Mouse (Mus musculus) heart, embryonic 12.5 days (tissue): Measurements from ENCODE around the gene Trmt1. TPM values are rescaled to one million over a fixed set of nuclear protein-coding genes. Genes with fewer than 3 reads are reported as not detected.

ENCODE experiments used
- ATAC-seq: fragments of 200-750 bp; cut with Nextera tagmentation; 2 replicates; pipeline ENCODE4 v1.8.0; 2017; ENCODE audit warnings: moderate TSS enrichment, moderate library complexity; ENCODE audit not compliant: insufficient number of reproducible peaks, low FRiP score
- H3K27ac ChIP-seq: fragments of 300-500 bp; sonication (generic); 2 replicates; pipeline ENCODE4 v1.5.1; 2016; ENCODE audit warnings: mild to moderate bottlenecking, moderate library complexity; ENCODE audit not compliant: poor library complexity, severe bottlenecking
- H3K27me3 ChIP-seq: fragments of 300-500 bp; sonication (generic); replicated peaks from 2 replicates; pipeline ENCODE4 v1.6.1; 2016; ENCODE audit warnings: mild to moderate bottlenecking, moderate library complexity
- H3K36me3 ChIP-seq: fragments of 300-500 bp; sonication (generic); 2 replicates; pipeline ENCODE4 v1.6.1; 2016; ENCODE audit warnings: mild to moderate bottlenecking, moderate library complexity
- H3K4me1 ChIP-seq: fragments of 300-500 bp; sonication (generic); replicated peaks from 2 replicates; pipeline ENCODE4 v1.6.1; 2016; ENCODE audit warnings: mild to moderate bottlenecking
- H3K4me2 ChIP-seq: fragments of 300-500 bp; sonication (generic); 2 replicates; pipeline ENCODE4 v1.6.1; 2016; ENCODE audit warnings: mild to moderate bottlenecking, moderate library complexity
- H3K4me3 ChIP-seq: fragments of 300-500 bp; sonication (generic); 2 replicates; pipeline ENCODE4 v1.5.1; 2016; ENCODE audit warnings: mild to moderate bottlenecking
- H3K9ac ChIP-seq: fragments of 300-500 bp; sonication (generic); 2 replicates; pipeline ENCODE4 v1.6.1; 2016; ENCODE audit warnings: mild to moderate bottlenecking, moderate library complexity
- H3K9me3 ChIP-seq: fragments of 300-500 bp; sonication (generic); replicated peaks from 2 replicates; pipeline ENCODE4 v1.6.1; 2016; ENCODE audit warnings: mild to moderate bottlenecking, moderate library complexity
- WGBS: fragments of 180-500 bp; shearing (Covaris S2); methylation state at CpG from one replicate; pipeline ENCODE4 v1.1.7; 2016; 5-methylcytosine and 5-hydroxymethylcytosine counted together
- polyA plus RNA-seq: library from polyadenylated mRNA; unstranded; fragments of >200 nt; fragmentation: Nextera tagmentation; extraction: Ambion mirVana; gene quantifications from 2 replicates; pipeline ENCODE4 v1.2.1, GENCODE M21; 2016

Trmt1 gene
- 46.2 and 49.5 TPM in 2 replicates for polyA plus RNA-seq

DNA sequence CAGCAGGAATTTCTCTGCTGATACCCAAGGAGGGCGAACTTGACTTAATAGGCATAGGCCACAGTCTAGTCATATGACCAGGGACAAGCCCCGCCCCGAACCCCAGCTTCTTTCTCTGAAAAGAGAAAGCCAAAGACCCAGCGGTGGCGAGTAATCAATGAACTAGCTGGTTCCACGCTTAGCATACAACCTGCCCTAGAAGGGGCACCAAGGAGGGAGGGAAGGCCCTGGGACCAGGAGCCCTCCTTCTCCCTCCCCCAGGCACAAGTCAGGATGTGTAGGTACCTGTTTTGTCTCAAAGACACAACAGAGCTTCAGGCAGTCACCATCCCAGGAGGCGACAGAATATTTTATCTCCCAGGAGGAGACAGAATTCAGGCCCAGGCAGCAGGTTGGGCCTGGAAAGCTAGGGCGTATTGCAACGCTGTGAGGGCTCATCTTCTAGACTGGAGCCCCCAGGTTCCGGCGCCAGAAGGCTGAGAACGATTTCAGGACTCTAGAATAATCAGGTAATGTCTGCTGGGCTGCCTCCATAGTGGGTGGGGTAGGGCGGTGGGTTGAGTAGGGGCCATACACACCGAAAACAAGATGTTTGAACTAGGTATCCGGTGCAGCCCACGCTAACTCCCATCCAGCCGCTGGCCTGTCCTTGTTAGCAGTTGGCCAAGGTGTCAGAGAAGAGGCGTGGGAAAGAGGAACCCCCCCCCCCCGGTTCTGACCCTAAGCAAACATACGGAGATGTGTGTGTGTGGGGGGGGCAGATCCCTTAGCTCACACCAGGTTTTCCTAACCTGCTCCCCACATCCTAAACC lies at the start of gene Trmt1:
Trmt1 (plus strand) TSS at position 117 of the 812 bp plus-strand sequence.
- H3K4me3 ChIP-seq = peak within 1 kb of the TSS; percentile 88
- peak within 1 kb of the TSS; percentile 96 for H3K9ac ChIP-seq
- ATAC-seq = peak; percentile 10; the same call in 1 of the 2 replicates
- no peaks in the 10 kb centered on the region for H3K9me3 ChIP-seq
- WGBS = 11% methylated on average over 20 of the region's 20 CpGs
- no peaks in the 10 kb centered on the region for H3K27me3 ChIP-seq
- H3K4me2 ChIP-seq = peak within 1 kb of the TSS; percentile 96
- H3K36me3 ChIP-seq = peaks cover 16% of the 10 kb centered on the region
- H3K27ac ChIP-seq = peak within 1 kb of the TSS; percentile 93
- peaks cover 60% of the 10 kb centered on the region for H3K4me1 ChIP-seq

DNA sequence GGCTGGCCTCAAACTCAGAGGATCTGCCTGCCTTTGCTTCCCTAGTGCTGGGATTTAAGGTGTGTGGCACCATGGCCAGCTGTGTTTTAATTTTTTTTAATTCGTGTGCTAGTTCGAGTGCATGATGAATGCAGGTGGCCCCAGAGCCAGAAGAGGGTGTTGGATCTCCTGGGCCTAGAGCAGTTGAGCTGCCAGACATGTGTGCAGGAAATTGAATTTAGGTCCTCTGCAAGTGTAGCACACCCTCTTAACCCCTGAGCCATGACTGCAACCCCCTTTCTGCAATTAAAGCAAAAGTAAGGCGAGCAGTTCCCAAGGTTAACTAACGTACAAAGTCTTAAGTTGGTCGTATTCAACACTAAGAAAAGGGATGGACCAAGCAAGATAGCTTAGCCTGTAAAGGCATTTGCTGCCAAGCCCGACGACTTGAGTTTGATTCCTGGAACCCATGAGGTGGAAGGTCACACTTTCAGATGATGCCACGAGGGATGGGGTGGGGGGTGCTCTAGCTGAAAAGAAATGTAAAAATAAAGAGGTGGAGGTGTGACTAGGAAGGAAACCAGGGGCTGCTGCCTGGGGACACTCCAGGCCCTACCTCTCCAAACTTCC lies 48.1 kb upstream of the Trmt1 start:
- peaks cover 43% of the 10 kb centered on the region for H3K4me1 ChIP-seq
- 0 out of 2 replicates have a peak, but pooled peaks cover 3% of the 10 kb centered on the region for H3K27me3 ChIP-seq
- peak overlapping the region; percentile 92; the same call in 1 of the 2 replicates for H3K27ac ChIP-seq
- 45% methylated on average over 8 of the region's 8 CpGs for WGBS
- no peaks in the 10 kb centered on the region for H3K36me3 ChIP-seq
- ATAC-seq = no peak
- peak overlapping the region; percentile 69 for H3K4me3 ChIP-seq
- no peaks in the 10 kb centered on the region for H3K9me3 ChIP-seq
- H3K9ac ChIP-seq = peak overlapping the region; percentile 88
- H3K4me2 ChIP-seq = peak overlapping the region; percentile 92

DNA sequence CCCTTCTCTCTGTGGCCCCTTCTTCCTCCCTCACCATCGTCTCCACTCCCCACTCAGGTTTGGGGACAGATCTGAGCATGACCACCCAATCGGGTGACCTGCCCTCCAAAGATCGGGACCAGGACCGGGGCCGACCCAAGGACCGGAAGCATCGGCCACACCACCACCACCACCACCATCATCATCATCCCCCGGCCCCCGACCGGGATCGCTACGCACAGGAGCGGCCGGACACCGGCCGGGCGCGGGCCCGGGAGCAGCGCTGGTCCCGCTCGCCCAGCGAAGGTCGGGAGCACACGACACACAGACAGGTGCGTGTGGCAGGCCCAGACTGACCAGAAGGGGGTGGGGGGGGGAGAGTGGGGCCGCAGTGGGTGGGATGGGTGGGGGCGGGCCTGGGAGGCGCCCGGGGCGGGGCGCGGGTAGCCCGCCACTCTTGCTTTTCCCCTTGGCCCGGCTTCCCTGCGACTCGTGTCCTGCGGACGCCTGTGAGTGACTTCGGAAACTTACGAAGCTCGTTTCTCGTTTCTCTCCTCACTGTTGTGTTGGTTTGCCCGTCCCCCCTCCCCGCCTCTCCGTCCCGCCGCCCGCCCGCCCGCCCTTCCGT lies 47.4 kb upstream of the Trmt1 start:
- peak overlapping the region; percentile 92 for H3K27ac ChIP-seq
- H3K4me3 ChIP-seq = peak overlapping the region; percentile 69
- WGBS = under 1% methylated on average over 46 of the region's 52 CpGs
- H3K9me3 ChIP-seq = no peaks in the 10 kb centered on the region
- peak; percentile 15 for ATAC-seq
- H3K36me3 ChIP-seq = no peaks in the 10 kb centered on the region
- H3K4me1 ChIP-seq = peaks cover 42% of the 10 kb centered on the region
- H3K9ac ChIP-seq = peak overlapping the region; percentile 88
- peak overlapping the region; percentile 92 for H3K4me2 ChIP-seq
- 0 out of 2 replicates have a peak, but pooled peaks cover 3% of the 10 kb centered on the region for H3K27me3 ChIP-seq

DNA sequence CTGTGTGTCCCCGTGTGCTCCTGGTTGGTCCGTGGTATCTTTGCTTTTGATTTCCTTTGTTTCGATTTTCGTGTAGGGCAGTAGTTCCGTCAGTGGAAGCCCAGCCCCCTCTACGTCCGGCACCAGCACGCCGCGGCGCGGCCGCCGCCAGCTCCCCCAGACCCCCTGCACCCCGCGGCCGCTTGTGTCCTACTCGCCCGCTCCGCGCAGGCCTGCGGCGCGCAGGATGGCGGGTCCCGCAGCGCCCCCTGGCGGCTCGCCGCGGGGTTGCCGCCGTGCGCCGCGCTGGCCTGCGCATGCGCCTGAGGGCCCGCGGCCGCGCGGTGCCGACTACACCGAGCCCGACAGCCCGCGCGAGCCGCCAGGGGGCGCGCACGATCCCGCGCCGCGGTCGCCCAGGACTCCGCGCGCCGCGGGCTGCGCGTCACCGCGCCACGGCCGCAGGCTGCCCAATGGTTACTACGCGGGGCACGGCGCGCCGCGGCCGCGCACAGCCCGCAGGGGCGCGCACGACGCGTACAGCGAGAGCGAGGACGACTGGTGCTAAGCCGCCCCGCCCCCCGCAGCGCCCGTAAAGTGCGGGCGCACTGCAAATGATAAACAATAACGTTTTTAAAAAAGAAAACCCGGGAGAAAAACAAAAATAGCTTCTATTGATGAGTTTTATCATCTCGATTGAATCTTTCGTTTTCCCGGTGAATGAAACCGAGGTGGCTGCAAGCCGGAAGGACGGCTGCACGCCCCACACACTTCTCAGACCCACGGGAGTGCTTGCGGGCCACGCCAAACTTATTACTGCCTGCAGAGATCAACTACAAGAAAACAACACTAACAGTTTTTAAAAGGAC lies 46.7 kb upstream of the Trmt1 start:
- H3K36me3 ChIP-seq = no peaks in the 10 kb centered on the region
- H3K9ac ChIP-seq = peak overlapping the region; percentile 88
- H3K4me2 ChIP-seq = peak overlapping the region; percentile 92
- H3K4me3 ChIP-seq = peak overlapping the region; percentile 69
- no peaks in the 10 kb centered on the region for H3K27me3 ChIP-seq
- H3K4me1 ChIP-seq = peaks cover 36% of the 10 kb centered on the region
- ATAC-seq = peak; percentile 94
- peak overlapping the region; percentile 92 for H3K27ac ChIP-seq
- H3K9me3 ChIP-seq = no peaks in the 10 kb centered on the region
- WGBS = 2% methylated on average over 104 of the region's 106 CpGs

DNA sequence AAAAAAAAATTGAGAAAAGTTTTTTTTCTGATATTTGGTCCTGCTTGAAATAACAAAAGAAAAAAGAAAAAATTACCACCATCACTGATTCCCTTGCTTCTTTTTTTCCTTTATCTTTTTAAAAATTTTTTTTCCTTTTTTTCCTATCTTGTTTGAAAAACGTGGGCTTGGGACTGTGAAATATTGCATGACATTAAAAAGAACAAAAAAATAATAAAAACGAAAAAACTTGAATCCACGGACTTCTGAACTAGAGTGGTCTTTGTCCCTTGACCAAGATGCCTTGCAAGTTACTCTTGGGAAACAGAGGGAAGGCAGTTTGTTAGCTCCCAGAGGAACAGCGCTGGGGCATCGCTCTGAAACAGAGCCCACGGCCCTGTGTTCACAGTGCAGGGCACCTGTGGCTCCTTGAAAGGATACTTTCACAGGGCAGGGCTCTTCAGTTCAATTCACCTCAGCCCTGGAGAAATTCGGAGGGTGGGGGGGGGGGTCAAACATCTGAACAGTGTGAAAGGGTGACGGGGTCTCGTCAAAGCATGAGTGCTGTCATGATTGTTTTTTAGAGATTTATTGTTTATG lies 46.0 kb upstream of the Trmt1 start:
- Histone ChIP-seq H3K36me3 (no peaks in the 10 kb centered on the region), H3K4me3 (peak overlapping the region; percentile 69), H3K9ac (no peak overlapping the region), H3K27ac (no peak overlapping the region), H3K27me3 (no peaks in the 10 kb centered on the region), H3K9me3 (no peaks in the 10 kb centered on the region), H3K4me1 (peaks cover 33% of the 10 kb centered on the region), H3K4me2 (peak overlapping the region; percentile 92)
- 42% methylated on average over 9 of the region's 9 CpGs for WGBS
- no peak for ATAC-seq

DNA sequence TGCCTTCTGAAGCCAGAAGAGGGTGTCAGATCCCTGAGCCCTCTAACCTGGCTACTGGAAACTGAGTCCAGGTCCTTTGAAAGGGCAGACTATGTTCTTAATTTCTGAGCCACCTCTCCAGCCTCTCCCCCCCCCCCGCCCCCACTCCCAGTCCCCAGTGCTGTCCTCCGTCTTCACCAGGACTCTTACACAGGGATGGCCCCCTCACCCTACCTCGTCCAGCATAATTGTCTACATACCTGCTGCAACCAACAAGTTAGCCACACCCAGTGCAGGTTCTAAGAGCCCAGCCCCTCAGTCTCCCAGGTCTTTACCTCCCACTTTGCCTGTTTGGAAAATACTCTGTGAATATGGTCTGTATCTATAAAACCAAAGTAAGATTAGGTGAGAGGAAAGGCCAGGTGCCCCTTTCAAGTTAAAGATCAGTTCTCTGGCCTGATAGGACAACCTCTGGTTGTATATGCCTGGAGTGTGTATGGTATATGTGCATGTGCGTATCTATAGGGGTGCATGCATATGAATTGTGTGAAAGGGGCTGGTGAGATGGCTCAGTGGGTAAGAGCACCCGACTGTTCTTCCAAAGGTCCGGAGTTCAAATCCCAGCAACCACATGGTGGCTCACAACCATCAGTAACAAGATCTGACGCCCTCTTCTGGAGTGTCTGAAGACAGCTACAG lies 45.4 kb upstream of the Trmt1 start:
- WGBS = 59% methylated on average over 7 of the region's 7 CpGs
- peaks cover 30% of the 10 kb centered on the region for H3K4me1 ChIP-seq
- ATAC-seq = no peak
- no peak overlapping the region for H3K4me3 ChIP-seq
- H3K9ac ChIP-seq = no peak overlapping the region
- no peaks in the 10 kb centered on the region for H3K36me3 ChIP-seq
- no peak overlapping the region for H3K27ac ChIP-seq
- peak overlapping the region; percentile 44; the same call in 1 of the 2 replicates for H3K4me2 ChIP-seq
- no peaks in the 10 kb centered on the region for H3K27me3 ChIP-seq
- no peaks in the 10 kb centered on the region for H3K9me3 ChIP-seq

DNA sequence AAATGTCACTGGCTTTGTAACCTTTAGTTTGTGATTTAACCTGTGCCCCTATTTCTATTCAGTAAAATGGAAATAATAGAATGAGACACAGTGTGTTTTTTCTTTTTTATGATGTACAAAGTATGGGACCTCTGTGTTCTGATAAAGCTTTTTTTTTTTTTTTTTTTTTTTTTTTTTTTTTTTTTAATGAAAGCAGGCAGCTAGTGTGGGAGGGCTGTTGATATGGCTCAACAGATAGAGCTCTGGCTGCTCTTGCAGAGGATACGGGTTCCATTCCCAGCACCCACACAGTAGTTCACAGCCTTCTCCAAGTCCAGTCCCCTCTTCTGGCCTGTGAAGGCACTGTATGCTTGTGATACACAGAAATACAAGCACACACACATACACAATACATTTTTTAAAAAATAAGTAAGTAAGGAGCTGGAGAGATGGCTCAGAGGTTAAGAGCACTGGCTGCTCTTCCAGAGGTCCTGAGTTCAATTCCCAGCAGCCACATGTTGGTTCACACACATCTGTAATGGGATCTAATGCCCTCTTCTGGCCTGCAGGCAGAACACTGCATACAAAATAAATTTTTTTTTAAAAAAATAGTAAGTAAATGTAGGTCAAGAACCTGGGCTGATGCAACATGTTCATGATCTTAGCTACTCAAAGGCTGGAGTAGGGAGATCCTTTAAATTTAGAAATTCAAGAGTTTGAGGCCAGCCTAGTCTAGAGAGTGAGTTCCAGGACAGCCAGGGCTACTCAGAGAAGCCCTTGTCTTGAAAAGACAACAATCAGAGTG lies 44.3 kb upstream of the Trmt1 start:
- no peak overlapping the region for H3K4me3 ChIP-seq
- no peak for ATAC-seq
- H3K27ac ChIP-seq = no peak overlapping the region
- H3K36me3 ChIP-seq = no peaks in the 10 kb centered on the region
- peaks cover 22% of the 10 kb centered on the region for H3K4me1 ChIP-seq
- WGBS = 55% methylated on average over 1 of the region's 1 CpGs
- no peaks in the 10 kb centered on the region for H3K9me3 ChIP-seq
- no peak overlapping the region for H3K4me2 ChIP-seq
- no peak overlapping the region for H3K9ac ChIP-seq
- H3K27me3 ChIP-seq = no peaks in the 10 kb centered on the region

DNA sequence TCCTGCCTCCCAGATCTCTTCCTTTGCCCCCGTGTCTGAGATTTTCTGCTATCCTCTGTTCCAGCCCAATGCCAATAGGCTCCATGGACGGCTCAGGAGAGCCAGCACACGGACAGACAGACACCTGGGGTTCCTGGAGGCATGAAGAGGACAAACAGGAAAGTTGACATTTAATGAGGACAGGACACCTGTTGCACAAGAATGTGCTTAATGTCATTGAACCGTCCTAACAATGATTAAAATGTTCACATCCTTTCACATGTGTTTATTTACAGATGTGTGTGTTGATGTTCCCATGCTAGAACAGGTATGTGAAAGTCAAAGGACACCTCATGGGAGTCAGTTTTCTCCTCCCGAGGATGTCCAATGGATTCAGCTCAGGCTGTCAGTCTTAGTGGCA lies 43.1 kb upstream of the Trmt1 start:
- WGBS = 70% methylated on average over 5 of the region's 5 CpGs
- Histone ChIP-seq H3K36me3 (no peaks in the 10 kb centered on the region), H3K4me3 (no peak overlapping the region), H3K27ac (no peak overlapping the region), H3K4me2 (no peak overlapping the region), H3K4me1 (peaks cover 30% of the 10 kb centered on the region), H3K9ac (no peak overlapping the region), H3K27me3 (no peaks in the 10 kb centered on the region), H3K9me3 (no peaks in the 10 kb centered on the region)
- ATAC-seq = no peak

DNA sequence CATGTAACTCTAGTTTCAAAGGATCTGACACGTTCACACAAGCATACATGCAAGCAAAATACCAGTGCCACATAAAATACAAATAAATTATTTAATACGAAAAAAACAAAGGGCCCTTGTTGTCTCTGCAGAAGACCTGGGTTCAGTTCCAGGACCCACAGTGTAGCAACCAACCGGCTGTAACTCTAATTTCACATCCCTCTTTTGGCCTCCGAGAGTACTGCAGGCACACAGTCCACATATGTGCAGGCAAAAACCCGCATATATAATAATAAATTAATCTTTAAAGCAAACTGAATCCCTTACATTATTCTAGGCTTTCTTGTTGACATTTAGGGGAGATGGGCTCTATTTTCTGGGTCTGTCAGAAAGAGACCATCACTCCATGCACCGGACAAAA lies 39.3 kb upstream of the Trmt1 start:
- ATAC-seq = no peak
- Histone ChIP-seq H3K4me3 (peak overlapping the region; percentile 26; the same call in 1 of the 2 replicates), H3K9me3 (no peaks in the 10 kb centered on the region), H3K36me3 (no peaks in the 10 kb centered on the region), H3K9ac (no peak overlapping the region), H3K4me1 (peaks cover 24% of the 10 kb centered on the region), H3K27me3 (no peaks in the 10 kb centered on the region), H3K4me2 (peak overlapping the region; percentile 62), H3K27ac (peak overlapping the region; percentile 58)
- WGBS = 51% methylated on average over 6 of the region's 6 CpGs
